Mouse (Mus musculus): Measurements from ENCODE around the gene Tpm1. TPM values are rescaled to one million over a fixed set of nuclear protein-coding genes. Genes with fewer than 3 reads are reported as not detected.

The Tpm1 gene
- polyA plus RNA-seq (2012; rRNA removed): 5,954 and 6,025 TPM in 2 replicates

GRCm38 (mm10) chr9:67049086-67049824 lies at the start of gene Tpm1:
Gene Tpm1 (minus strand): TSS chr9:67049406.
- peak; percentile 85 for DNase-seq (ENCODE audit: low spot score)

- DNase-seq (ENCODE audit: low spot score): no peak
These were observed 45.2 kb upstream of the Tpm1 start for GRCm38 (mm10) chr9:67094371-67094770.

- DNase-seq (ENCODE audit: low spot score): no peak
These were observed 43.0 kb upstream of the Tpm1 start for GRCm38 (mm10) chr9:67092210-67092609.

DNA sequence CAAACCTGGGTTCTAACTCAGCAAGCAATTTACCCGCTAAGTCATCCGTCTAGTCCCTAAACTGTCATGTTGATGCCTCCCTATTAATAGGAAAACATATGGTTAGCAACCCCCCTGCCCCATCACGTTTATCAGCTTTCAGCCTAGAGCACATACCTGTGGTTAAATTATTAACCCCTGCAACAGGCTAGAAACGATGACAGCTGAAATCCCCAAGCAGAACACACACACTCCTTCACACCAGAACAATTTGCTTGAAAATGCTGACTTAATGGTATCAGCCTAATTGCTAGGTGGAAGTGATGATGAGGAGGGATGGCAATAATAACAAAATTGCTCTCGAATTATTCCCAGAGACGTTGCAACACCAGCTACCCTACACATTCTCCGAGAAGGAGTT lies 42.4 kb upstream of the Tpm1 start:
- DNase-seq (ENCODE audit: low spot score): no peak

DNA sequence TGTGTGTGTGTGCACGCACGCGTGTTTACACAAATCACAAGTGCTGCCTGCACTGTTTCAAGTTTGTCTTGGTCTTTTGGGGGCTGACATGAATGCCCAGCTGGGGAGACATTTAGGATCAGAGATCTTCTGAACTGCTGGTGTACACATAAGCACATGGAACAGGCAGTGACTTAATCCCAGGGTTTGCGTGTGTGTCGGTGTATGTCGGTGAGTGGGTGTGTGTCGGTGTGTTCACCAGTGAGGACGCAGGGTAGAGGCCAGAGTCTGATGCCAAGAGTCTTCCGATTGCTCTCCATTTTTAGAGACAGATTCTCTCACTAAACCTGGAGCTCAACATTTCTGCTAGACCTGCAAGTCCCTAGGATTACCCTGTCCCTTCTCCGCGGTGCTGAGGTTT lies 41.9 kb upstream of the Tpm1 start:
- no peak for DNase-seq (ENCODE audit: low spot score)

DNA sequence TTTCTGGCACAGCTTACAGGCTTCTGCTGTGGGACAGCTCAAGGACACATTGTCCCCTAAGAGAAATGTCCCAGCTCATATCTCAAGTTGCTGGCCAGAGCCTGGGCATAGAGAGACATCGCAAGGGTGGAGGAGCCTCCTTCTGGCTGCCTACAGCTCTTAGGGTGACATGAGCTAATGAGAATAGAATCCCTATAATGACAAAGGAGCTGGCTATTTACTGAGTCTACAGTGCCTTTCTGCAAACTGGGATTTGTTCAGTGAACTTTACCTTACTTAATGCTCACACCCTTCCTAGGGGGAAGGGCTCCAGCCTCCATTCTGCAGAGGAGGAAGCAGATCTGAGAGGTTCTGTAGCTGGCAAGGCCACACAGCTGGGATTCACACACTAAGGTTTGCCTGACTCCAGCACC lies 41.4 kb upstream of the Tpm1 start:
- DNase-seq (ENCODE audit: low spot score): no peak

DNA sequence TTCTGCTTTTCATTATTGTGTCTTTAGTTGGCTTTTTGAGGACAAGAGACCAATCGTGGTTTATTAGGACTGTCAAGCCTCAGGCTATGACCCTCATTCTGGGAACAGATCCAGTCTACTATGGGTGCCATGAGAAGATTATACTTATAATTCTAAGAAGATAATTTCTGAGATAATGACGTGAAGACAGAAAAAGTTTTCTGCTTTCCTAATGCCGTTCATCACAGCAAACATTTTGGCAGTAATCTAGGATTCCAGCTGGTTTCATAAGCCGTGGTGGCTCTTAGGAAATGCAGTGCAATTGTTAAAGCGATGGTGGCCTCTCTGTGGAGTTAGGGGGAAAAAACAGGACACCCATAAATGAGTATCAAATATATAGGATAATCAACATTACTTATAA lies 40.0 kb upstream of the Tpm1 start:
- DNase-seq (ENCODE audit: low spot score): no peak

DNA sequence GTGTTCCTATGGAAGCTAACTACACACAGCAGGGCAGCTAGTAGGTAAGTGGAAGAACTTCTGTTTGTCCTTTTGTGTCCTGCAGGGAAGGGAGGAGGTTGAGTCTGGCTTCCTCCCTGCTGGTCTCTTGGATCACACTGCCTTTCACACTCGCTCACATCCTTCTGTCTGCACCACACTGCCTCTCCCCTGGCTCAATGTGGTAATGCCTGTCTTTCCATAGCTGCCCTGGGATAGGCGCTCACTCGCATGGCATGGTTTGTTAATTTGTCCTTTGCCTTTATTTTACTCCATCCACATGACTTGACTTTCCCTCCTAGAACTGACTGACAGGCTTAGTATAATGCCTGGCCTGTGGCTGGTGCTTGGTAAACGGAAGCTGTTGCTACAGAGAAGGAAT lies 34.6 kb upstream of the Tpm1 start:
- DNase-seq (ENCODE audit: low spot score): no peak

- no peak for DNase-seq (ENCODE audit: low spot score)
These were observed 32.5 kb upstream of the Tpm1 start for GRCm38 (mm10) chr9:67081688-67082087.

DNA sequence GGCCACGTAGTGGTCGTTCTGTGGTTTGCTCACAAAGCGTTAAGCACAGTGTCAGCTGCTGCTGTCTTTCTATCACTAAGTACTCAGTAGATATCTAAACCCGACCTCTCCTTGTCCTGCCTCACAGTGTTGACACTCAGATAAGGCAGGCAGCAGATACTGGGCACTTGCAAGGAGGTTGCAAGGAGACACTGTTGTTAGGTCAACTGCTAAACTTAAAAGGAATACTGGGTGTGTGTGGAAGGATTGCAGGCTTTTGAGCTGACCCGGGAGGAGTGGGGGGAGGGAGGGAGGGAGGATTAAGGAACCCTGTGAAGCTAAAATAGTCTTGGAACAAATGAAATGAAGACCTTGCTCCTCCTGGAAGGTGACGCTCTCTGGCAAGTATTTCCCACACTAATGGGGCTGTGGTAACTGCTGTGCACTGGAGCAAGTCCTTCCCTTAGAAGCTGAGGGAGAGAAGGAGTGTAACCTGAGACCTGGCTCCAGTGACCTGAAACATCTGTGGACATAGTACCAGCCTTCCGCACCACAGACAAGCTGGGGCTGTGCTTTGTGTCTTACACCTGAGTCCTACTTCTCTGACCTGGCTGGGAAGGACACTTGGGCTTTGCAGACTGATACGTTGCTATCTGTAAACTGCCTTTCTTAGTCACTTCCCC lies 28.6 kb upstream of the Tpm1 start:
- DNase-seq (ENCODE audit: low spot score): no peak

- DNase-seq (ENCODE audit: low spot score): no peak
These were observed 28.1 kb upstream of the Tpm1 start for GRCm38 (mm10) chr9:67077266-67077657.

GRCm38 (mm10) chr9:67072182-67072581 lies 23.0 kb upstream of the Tpm1 start:
- no peak for DNase-seq (ENCODE audit: low spot score)

- DNase-seq (ENCODE audit: low spot score): no peak
These were observed 22.4 kb upstream of the Tpm1 start for GRCm38 (mm10) chr9:67071596-67071995.

DNA sequence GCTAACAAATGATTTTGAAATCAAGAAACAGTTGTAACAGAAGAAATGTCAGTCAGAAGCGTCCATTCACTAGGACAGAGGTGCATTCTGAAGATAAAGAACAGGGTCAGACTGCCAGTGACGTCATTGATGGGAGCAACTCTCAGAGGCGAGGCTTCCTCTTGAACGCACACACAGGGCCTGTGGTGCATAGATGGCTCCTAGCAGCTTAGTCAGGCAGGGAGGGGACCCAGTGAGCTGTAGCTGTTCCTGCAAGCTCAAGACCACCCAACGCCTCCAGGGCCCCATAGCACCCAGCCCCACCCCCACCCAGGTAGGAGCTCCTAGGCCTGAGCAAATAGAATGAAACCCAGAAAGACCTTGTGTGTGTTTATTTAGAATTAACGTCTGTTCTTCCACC lies 21.9 kb upstream of the Tpm1 start:
- DNase-seq (ENCODE audit: low spot score): no peak

- no peak for DNase-seq (ENCODE audit: low spot score)
These were observed 17.4 kb upstream of the Tpm1 start for GRCm38 (mm10) chr9:67066616-67067015.

- no peak for DNase-seq (ENCODE audit: low spot score)
These were observed 10.5 kb upstream of the Tpm1 start for GRCm38 (mm10) chr9:67059714-67060113.

DNA sequence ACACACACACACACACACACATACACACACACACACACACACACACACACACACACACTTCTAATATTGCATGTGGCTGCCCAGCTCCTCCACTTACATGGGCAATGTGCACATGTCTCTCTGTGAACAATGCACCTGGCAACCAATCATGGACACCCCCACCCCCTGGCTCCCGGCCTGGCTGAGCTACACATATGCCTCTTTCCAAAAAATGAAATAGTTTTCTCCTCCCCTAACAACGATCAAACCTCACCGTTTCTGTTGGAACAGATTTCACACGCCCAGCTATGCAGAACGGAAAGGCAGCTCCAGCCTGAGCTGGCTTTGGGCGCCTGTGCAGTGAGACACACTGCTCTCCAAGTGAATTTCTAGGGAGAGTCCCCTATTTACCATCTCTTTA lies 9.2 kb upstream of the Tpm1 start:
- DNase-seq (ENCODE audit: low spot score): no peak

GRCm38 (mm10) chr9:67050736-67051337 lies 1.6 kb upstream of the Tpm1 start:
- no peak for DNase-seq (ENCODE audit: low spot score)

GRCm38 (mm10) chr9:67049836-67050235 lies 630 bp upstream of the Tpm1 start:
- no peak for DNase-seq (ENCODE audit: low spot score)

GRCm38 (mm10) chr9:67048483-67049085 lies 622 bp downstream of the Tpm1 start:
- DNase-seq (ENCODE audit: low spot score): no peak

DNA sequence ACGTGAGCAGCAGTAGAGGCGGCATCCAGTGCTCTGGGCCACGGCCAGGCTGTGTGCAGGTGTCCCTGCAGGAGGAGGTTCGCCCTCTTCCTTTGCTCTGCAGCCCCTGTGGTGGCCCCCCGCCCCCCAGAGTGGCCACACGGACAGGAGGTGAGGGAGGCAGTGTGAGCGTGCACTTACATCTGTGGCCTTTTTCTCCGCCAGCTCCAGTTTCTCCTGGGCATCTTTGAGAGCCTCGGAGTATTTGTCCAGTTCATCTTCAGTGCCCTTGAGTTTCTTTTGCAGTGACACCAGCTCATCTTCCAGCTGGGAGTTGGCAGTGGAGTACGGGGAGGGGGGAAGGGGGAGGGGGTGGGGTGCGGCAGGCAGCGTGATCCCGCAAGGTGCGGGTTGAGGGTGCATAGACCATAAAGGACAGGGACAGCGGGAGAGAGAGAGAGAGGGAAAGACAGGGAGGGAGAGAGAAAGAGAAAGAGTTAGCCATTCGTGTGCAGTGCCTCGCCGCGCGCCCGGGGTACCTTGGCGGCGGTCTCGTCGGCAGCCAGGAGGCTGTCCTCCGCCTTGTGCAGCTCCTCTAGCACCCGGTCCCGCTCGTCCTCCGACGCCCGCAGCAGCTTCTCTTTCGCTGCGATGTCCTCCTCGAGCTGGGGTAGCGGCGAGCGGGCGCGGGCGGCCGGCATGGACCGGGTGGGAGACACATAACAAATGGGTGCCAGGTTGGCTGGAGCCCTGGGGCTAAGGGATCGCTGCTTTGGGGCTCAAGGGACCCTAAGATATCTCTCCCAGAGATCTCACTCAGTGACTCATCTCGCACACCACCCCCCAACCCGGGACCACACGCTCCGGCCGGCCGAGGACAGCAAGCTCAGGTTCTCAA lies 1.4 kb downstream of the Tpm1 start:
- DNase-seq (ENCODE audit: low spot score): no peak
